Mouse (Mus musculus) CH12.LX (cell line): ENCODE measurements around the gene Pdp2. TPM values are rescaled to one million over a fixed set of nuclear protein-coding genes. Genes with fewer than 3 reads are reported as not detected.
"Not testable (repeated sequence)": the region's sequence is repeated elsewhere in the genome, so short reads cannot be mapped to it uniquely, and the experiment has no call there.

ENCODE experiments used
- DNase-seq: peaks from one replicate; pipeline ENCODE4 v3.0.0-alpha.2; 2013; ENCODE audit errors: extremely low read depth
- H3K27ac ChIP-seq: 2 replicates; pipeline ENCODE4 v1.5.1; 2012; ENCODE audit warnings: low read depth, mild to moderate bottlenecking, control low read depth, moderate library complexity; ENCODE audit not compliant: insufficient read depth
- H3K27me3 ChIP-seq: replicated peaks from 2 replicates; pipeline ENCODE3; 2012; ENCODE audit warnings: inconsistent platforms
- H3K36me3 ChIP-seq, 2 experiments: replicated peaks in 1 of 2; 2 replicates each; pipeline versions ENCODE3 to v1.6.1; 2012; ENCODE audit warnings: inconsistent platforms in 1 of 2, low read length in 1 of 2, mild to moderate bottlenecking in 1 of 2, mixed read lengths in 1 of 2, moderate library complexity in 1 of 2; ENCODE audit not compliant: control insufficient read depth in 1 of 2, insufficient read depth in 1 of 2
- H3K4me1 ChIP-seq, 2 experiments: 2 replicates each; pipeline ENCODE4 v1.6.1; 2012; ENCODE audit warnings: inconsistent platforms in 1 of 2, moderate library complexity in 1 of 2; ENCODE audit not compliant: insufficient read depth in 2 of 2, control insufficient read depth in 1 of 2
- H3K4me2 ChIP-seq: 2 replicates; pipeline ENCODE4 v1.6.1; 2012; ENCODE audit warnings: low read depth, mild to moderate bottlenecking, control low read depth; ENCODE audit not compliant: poor library complexity, insufficient read depth, severe bottlenecking
- H3K4me3 ChIP-seq, 3 experiments: fragments of 150-350 bp in 1 of 3; sonication (generic) in 1 of 3; replicated peaks in 1 of 3; 2 replicates each; pipeline versions ENCODE3 to v1.5.1; 2011 to 2012; ENCODE audit warnings: low read depth in 2 of 3, low read length in 2 of 3, mild to moderate bottlenecking in 2 of 3, moderate library complexity in 2 of 3, control low read depth in 1 of 3, improper control_type of control experiment in 1 of 3, inconsistent platforms in 1 of 3, mixed read lengths in 1 of 3; ENCODE audit not compliant: poor library complexity in 1 of 3
- H3K79me2 ChIP-seq: replicated peaks from 2 replicates; pipeline ENCODE4 v1.6.1; 2012; ENCODE audit warnings: mild to moderate bottlenecking, moderate library complexity; ENCODE audit not compliant: control insufficient read depth, poor library complexity, insufficient read depth, severe bottlenecking; ENCODE audit errors: extremely low read depth
- H3K9ac ChIP-seq: 2 replicates; pipeline ENCODE4 v1.6.1; 2012; ENCODE audit warnings: low read depth, mild to moderate bottlenecking, control low read depth, moderate library complexity; ENCODE audit not compliant: insufficient read depth
- H3K9me3 ChIP-seq: replicated peaks from 2 replicates; pipeline ENCODE3; 2012; ENCODE audit warnings: low read length, inconsistent platforms, mixed read lengths
- BHLHE40 ChIP-seq: IDR thresholded peaks from 2 replicates; pipeline ENCODE4 v1.6.1; 2011; ENCODE audit warnings: mild to moderate bottlenecking, low read depth, low read length, improper control_type of control experiment
- CTCF ChIP-seq, 2 experiments: IDR thresholded peaks in 1 of 2; conservative IDR thresholded peaks in 1 of 2; 2 replicates each; pipeline ENCODE4 v1.5.1; 2011 to 2012; ENCODE audit warnings: low read depth in 2 of 2, low read length in 2 of 2, improper control_type of control experiment in 1 of 2, inconsistent platforms in 1 of 2, mild to moderate bottlenecking in 1 of 2, moderate library complexity in 1 of 2
- HCFC1 ChIP-seq: IDR thresholded peaks from 2 replicates; pipeline ENCODE4 v1.6.1; 2012; ENCODE audit warnings: low read depth, mild to moderate bottlenecking, inconsistent platforms, low read length, improper control_type of control experiment
- MEF2A ChIP-seq: IDR thresholded peaks from 2 replicates; pipeline ENCODE4 v1.6.1; 2014; ENCODE audit warnings: low read depth, mild to moderate bottlenecking, inconsistent platforms, low read length, improper control_type of control experiment, borderline replicate concordance
- MYC ChIP-seq: IDR thresholded peaks from 2 replicates; pipeline ENCODE4 v1.6.1; 2011; ENCODE audit warnings: low read depth, mild to moderate bottlenecking, improper control_type of control experiment, low read length
- PAX5 ChIP-seq: IDR thresholded peaks from 2 replicates; pipeline ENCODE4 v1.6.1; 2012; ENCODE audit warnings: low read length, inconsistent platforms, mixed read lengths
- RAD21 ChIP-seq: IDR thresholded peaks from 2 replicates; pipeline ENCODE4 v1.6.1; 2011; ENCODE audit warnings: low read depth, mild to moderate bottlenecking, low read length, improper control_type of control experiment, moderate library complexity
- SMC3 ChIP-seq: IDR thresholded peaks from 2 replicates; pipeline ENCODE4 v1.6.1; 2011; ENCODE audit warnings: low read depth, low read length, improper control_type of control experiment
- dilution Hi-C: fragments of 300-500 bp; cut with MboI; formaldehyde crosslinking; loops from 2 replicates; pipeline ENCODE4 v1.14.3; 2020; ENCODE audit warnings: low sequenced_read_pairs; ENCODE audit not compliant: extremely low pct_unique_long_range_greater_than_20kb, extremely low pct_ligation_motif_present
- in situ Hi-C: fragments of 300-500 bp; cut with MboI; formaldehyde crosslinking; loops from 3 replicates; pipeline ENCODE4 v1.14.3; 2019; ENCODE audit warnings: low sequenced_read_pairs, low pct_ligation_motif_present, low pct_unique_long_range_greater_than_20kb, mixed read lengths
- polyA plus RNA-seq: library from polyadenylated mRNA; unstranded; fragments of >175 nt; gene quantifications from 2 replicates; pipeline ENCODE4 v1.2.1, GENCODE M21; 2012; ENCODE audit warnings: low read depth; ENCODE audit not compliant: insufficient read length
- total RNA-seq, 2 experiments: library from RNA; depleted of rRNA; stranded (reverse); fragments of 300-350 nt in 1 of 2; fragments of >200 nt in 1 of 2; gene quantifications; 2 replicates each; pipeline ENCODE4 v1.2.3; 2012 to 2014

The Pdp2 gene
- total and polyA plus RNA-seq, 3 experiments = 7.6 to 9.6 (median 8.7) TPM

DNA sequence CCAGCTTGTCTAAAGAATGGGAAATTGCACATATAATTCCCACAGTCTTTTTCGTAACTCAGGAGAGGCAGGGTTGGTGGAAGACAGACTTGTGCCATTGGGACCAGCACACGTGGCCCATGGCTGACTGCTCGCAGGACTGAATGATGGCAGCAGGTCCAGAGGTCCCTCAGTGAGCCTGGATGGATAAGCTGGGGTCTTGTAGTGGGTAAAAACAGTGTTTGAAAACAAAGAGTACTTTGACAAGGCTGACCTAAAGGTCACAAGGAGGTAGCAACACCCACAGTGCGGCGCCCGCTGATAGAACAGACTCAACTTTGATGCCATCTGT lies 51.0 kb downstream of the Pdp2 start:
- Histone ChIP-seq H3K4me2 (peak overlapping the region; percentile 77), H3K9ac (peak overlapping the region; percentile 92), H3K27me3 (no peaks in the 10 kb centered on the region), H3K4me1 (peaks cover 10 to 37% of the 10 kb centered on the region in 2 experiments), H3K27ac (0 out of 2 replicates have a peak overlapping the region, but pooled peaks have one; percentile 29), H3K4me3 (peak overlapping the region; percentile 84 to 91 (median 85)), H3K9me3 (no peaks in the 10 kb centered on the region), H3K79me2 (peaks cover 13% of the 10 kb centered on the region), H3K36me3 (peaks cover 11 to 29% of the 10 kb centered on the region in 2 experiments)
- no peak for TF ChIP-seq MEF2A
- no peak for TF ChIP-seq HCFC1
- TF ChIP-seq PAX5 = no peak
- peak; percentile 41; the same call in 1 of the 2 replicates for TF ChIP-seq MYC
- TF ChIP-seq BHLHE40 = no peak
- dilution Hi-C loops = no loop called here
- DNase-seq = no peak
- in situ Hi-C loops = loop anchor here (5.0 kb wide), 1 partner anchor 35 kb away; no protein-coding TSS in a partner anchor

DNA sequence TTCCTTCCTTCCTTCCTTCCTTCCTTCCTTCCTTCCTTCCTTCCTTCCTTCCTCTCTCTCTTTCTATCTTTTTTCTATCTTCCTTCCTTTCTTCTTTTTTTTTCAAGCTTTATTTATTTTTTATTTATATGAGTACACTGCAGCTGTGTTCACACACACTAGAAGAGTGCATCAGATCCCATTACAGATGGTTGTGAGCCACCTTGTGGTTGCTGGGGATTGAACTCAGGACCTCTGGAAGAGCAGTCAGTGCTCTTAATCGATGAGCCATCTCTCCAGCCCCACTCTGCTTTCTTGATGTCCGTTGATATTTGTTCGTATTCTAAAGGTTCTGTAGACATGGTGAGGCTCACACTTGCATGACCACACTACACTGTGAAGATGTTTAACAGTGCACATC lies 52.9 kb downstream of the Pdp2 start:
- in situ Hi-C loops = loop anchor here (5.0 kb wide), 1 partner anchor 37 kb away; no protein-coding TSS in a partner anchor
- not testable (repeated sequence) for H3K4me2 ChIP-seq, H3K27ac ChIP-seq, H3K9me3 ChIP-seq, H3K4me3 ChIP-seq, H3K9ac ChIP-seq
- peaks cover 4 to 12% of the 10 kb centered on the region in 2 experiments for H3K36me3 ChIP-seq
- TF ChIP-seq SMC3 = peak; percentile 65
- peak in 1 of 2 experiments; percentile 58; a peak in 2 of 4 replicates for TF ChIP-seq CTCF (conservative IDR thresholded peaks at IDR 0.05 in 1 of 2, IDR thresholded peaks at IDR 0.05 in 1 of 2; ENCODE audit: low read depth in 2 of 2, low read length in 2 of 2)
- TF ChIP-seq RAD21 = peak; percentile 34
- TF ChIP-seq, all 38 proteins: peak for 3; not testable (repeated sequence) for 35
- H3K27me3 ChIP-seq, DNase-seq, dilution Hi-C loops: not testable (repeated sequence)
- Histone ChIP-seq H3K79me2 (peaks cover 13% of the 10 kb centered on the region), H3K4me1 (peaks cover 10 to 26% of the 10 kb centered on the region in 2 experiments)

Other genes with a start within 250 kb of the Pdp2 start
- gene Cmtm4, start 195.6 kb upstream of the Pdp2 start, total RNA-seq (2012; rRNA removed) = 2.3 and 2.7 TPM in 2 replicates
- 2.5 and 2.6 TPM in 2 replicates for gene Cmtm4, start 195.6 kb upstream of the Pdp2 start, total RNA-seq (2014; rRNA removed)
- gene Cmtm4, start 195.6 kb upstream of the Pdp2 start, polyA plus RNA-seq = 2.6 and 3.0 TPM in 2 replicates
- 12.7 and 15.8 TPM in 2 replicates for gene Dync1li2, start 148.4 kb upstream of the Pdp2 start, total RNA-seq (2012; rRNA removed)
- gene Dync1li2, start 148.4 kb upstream of the Pdp2 start, total RNA-seq (2014; rRNA removed) = 14.3 and 17.7 TPM in 2 replicates
- 22.8 and 30.4 TPM in 2 replicates for gene Dync1li2, start 148.4 kb upstream of the Pdp2 start, polyA plus RNA-seq
- not detected in 2 replicates for gene Terb1, start 81.5 kb upstream of the Pdp2 start, total RNA-seq (2012; rRNA removed)
- gene Terb1, start 81.5 kb upstream of the Pdp2 start, total RNA-seq (2014; rRNA removed) = not detected in 2 replicates
- not detected in 2 replicates for gene Terb1, start 81.5 kb upstream of the Pdp2 start, polyA plus RNA-seq
- gene Nae1, start 56.8 kb upstream of the Pdp2 start, total RNA-seq (2012; rRNA removed) = 26.0 and 34.5 TPM in 2 replicates
- 95.0 and 113 TPM in 2 replicates for gene Nae1, start 56.8 kb upstream of the Pdp2 start, total RNA-seq (2014; rRNA removed)
- gene Nae1, start 56.8 kb upstream of the Pdp2 start, polyA plus RNA-seq = 33.6 and 36.5 TPM in 2 replicates
- 0.85 and 0.88 TPM in 2 replicates for gene Car7, start 56.8 kb upstream of the Pdp2 start, total RNA-seq (2012; rRNA removed)
- gene Car7, start 56.8 kb upstream of the Pdp2 start, total RNA-seq (2014; rRNA removed) = 0.62 and 0.92 TPM in 2 replicates
- gene Car7, start 56.8 kb upstream of the Pdp2 start, polyA plus RNA-seq = 1.2 and 1.3 TPM in 2 replicates
- not detected in 2 replicates for gene Cdh16, start 32.9 kb downstream of the Pdp2 start, total RNA-seq (2012; rRNA removed)
- gene Cdh16, start 32.9 kb downstream of the Pdp2 start, total RNA-seq (2014; rRNA removed) = not detected in 2 replicates
- gene Cdh16, start 32.9 kb downstream of the Pdp2 start, polyA plus RNA-seq = not detected in 2 replicates
- gene Rrad, start 39.9 kb downstream of the Pdp2 start, total RNA-seq (2012; rRNA removed) = 30.9 and 31.1 TPM in 2 replicates
- gene Rrad, start 39.9 kb downstream of the Pdp2 start, total RNA-seq (2014; rRNA removed) = 29.4 and 31.7 TPM in 2 replicates
- 32.3 and 33.6 TPM in 2 replicates for gene Rrad, start 39.9 kb downstream of the Pdp2 start, polyA plus RNA-seq
- gene Ciao2b, start 50.5 kb downstream of the Pdp2 start, total RNA-seq (2012; rRNA removed) = 76.4 and 81.1 TPM in 2 replicates
- 72.2 and 74.4 TPM in 2 replicates for gene Ciao2b, start 50.5 kb downstream of the Pdp2 start, total RNA-seq (2014; rRNA removed)
- gene Ciao2b, start 50.5 kb downstream of the Pdp2 start, polyA plus RNA-seq = 75.8 and 76.4 TPM in 2 replicates
- not detected in 2 replicates for gene Ces2a, start 142.6 kb downstream of the Pdp2 start, total RNA-seq (2012; rRNA removed)
- gene Ces2a, start 142.6 kb downstream of the Pdp2 start, total RNA-seq (2014; rRNA removed) = not detected in 2 replicates
- gene Ces2a, start 142.6 kb downstream of the Pdp2 start, polyA plus RNA-seq = not detected in 2 replicates
- not detected in 2 replicates for gene Ces2b, start 240.1 kb downstream of the Pdp2 start, total RNA-seq (2012; rRNA removed)
- 0.11 TPM in 1 of 2 replicates, not detected in the other for gene Ces2b, start 240.1 kb downstream of the Pdp2 start, total RNA-seq (2014; rRNA removed)
- gene Ces2b, start 240.1 kb downstream of the Pdp2 start, polyA plus RNA-seq = not detected in 2 replicates